Mouse (Mus musculus) CD4-positive naive resting alpha-beta T cell, adult 57 days (primary cell): Measurements from ENCODE around the gene Olfr311. TPM values are rescaled to one million over a fixed set of nuclear protein-coding genes. Genes with fewer than 3 reads are reported as not detected.

Experiments
- total RNA-seq: library from RNA; stranded (reverse); gene quantifications from one replicate; pipeline ENCODE4 v1.2.4, GENCODE M21; 2023

The Olfr311 gene
- not detected for total RNA-seq

DNA sequence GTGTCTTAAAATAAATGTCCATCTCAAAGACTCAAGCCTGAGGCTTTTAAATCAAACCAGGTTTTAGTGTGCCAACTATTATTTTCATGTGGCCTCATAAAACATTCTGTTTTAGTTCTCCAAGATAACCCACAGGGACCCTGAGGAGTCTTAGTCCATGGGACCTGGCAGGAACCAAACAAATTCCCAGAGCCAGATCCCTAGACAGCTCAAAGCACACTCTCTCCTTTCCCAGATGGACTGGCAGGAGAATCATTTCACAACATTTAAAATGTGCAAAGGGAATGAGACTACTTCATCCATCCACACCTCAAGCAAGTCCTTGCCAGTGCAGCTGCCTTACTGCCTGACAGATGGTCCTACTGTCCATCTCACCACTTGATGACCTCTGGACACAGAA, at the start of gene Olfr311:
TSS of gene Olfr311 (plus strand) at position 301 of the 400 bp plus-strand sequence.

DNA sequence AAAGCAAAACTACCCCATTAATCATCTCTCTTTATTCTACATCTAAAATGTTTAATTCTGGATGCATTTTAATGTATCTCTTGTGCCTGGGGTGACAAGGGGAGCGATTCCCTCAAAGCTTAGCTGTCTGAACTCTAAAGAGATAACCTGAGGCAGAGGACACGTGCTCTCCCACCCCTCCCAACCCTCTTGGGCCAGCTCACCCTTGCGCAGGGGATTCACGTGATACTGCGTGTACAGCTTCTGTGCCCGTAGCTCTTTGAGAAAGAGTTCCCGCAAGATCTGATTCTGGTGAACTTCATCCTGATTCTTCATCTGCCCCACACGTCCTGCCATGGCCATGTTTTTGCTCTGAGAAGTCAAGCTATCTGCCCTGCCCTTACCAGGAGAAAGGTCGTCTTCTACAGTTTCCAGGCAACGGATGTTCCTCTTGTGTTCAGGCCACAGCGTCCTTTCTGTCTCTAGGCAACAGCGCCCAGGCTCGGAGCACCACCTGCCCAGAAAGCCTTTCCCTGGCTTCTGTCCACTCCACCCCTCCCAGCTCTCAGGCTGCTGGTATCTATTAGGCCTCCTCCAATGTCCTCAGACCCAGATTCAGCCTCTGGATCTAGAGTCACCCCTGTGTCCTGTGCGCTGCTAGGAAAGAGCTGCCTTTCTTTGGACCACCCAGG, 37.4 kb upstream of the Olfr311 start, which contains the start of gene Fam183b:
TSS of gene Fam183b (minus strand) at position 403 of the 671 bp plus-strand sequence.

DNA sequence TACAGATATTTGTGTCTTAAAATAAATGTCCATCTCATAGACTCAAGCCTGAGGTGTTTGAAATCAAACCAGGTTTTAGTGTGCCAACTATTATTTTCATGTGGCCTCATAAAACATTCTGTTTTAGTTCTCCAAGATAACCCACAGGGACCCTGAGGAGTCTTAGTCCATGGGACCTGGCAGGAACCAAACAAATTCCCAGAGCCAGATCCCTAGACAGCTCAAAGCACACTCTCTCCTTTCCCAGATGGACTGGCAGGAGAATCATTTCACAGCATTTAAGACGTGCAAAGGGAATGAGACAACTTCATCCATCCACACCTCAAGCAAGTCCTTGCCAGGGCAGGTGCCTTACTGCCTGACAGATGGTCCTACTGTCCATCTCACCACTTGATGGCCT, 24.4 kb upstream of the Olfr311 start, which contains the start of gene Olfr313:
TSS of gene Olfr313 (plus strand) at position 301 of the 400 bp plus-strand sequence.

DNA sequence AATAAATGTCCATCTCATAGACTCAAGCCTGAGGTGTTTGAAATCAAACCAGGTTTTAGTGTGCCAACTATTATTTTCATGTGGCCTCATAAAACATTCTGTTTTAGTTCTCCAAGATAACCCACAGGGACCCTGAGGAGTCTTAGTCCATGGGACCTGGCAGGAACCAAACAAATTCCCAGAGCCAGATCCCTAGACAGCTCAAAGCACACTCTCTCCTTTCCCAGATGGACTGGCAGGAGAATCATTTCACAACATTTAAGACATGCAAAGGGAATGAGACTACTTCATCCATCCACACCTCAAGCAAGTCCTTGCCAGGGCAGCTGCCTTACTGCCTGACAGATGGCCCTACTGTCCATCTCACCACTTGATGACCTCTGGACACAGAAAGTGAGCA, 10.1 kb upstream of the Olfr311 start, which contains the start of gene Olfr312:
TSS of gene Olfr312 (plus strand) at position 301 of the 400 bp plus-strand sequence.

DNA sequence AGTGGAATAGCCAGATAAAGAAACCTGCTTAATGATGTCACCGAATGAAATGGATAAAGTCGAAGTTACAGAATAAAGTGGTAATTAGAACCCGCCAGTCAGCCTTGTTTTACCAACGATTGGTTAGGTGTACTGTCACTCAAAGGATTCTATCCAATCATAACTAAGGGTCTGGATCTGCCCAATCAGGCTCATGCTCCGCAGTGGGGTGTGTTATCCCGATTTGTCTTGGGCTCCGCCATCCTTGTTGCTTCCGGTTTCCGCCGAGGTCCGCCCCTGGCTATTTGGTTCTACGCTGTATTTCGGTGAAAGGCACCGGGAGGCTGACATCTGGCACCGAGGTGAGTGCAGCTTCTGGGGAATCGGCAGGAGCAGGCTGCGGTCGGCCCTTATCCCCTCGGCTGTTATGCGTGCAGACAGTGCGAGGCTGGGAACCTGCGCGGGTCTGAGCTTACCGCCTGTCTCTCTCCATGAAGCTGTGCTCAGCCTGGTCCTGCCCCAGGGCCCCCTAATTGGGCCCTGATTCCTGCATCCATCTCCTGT, 7.9 kb downstream of the Olfr311 start, which contains the start of gene Gm12258:
TSS of gene Gm12258 (plus strand) at position 240 of the 543 bp plus-strand sequence.

DNA sequence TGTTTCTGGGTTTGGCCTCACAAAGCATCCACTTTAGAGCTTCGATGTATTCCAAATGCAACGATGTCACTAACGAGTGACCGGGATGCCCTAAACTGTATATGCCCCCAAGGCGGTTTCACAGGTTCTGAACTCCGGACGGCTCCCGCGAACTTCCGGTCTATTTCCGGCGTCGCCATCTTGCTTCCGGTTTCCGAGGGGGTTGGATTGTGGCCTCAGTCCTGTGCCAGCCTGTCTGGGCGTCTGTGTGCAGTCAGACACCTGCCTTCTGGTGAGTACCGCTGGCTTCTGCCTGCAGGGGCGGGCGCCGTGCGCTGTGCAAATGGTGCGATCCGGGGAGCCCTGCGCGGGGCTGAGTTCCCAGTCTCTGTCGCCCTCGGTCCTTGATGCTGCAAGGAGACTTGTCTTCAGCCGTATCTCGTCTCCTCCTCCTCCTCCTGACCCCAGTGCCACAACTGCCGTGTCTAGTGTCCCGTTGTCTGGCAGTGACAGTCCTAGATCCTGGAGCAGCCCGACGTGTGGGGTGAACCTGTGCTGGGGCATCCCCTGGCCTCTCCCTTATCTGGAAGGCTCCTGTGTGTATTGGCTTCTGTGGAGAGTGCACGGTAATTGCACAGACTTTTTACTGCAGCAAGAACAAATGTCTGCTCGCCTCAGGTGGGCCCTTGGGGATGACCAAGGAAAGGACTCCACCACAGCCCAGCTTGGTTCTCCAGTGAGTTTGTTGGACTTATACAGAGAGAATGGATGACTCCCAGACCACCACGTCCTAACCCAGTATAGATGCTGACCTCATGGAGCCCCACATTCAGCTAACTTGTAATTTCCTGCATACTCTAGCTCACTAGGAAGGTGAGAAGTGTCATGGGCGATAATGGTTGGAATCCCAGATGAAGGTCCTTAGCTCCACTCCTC, 28.2 kb downstream of the Olfr311 start, which contains the start of gene 2810021J22Rik:
TSS of gene 2810021J22Rik (plus strand) at position 178 of the 915 bp plus-strand sequence.

Other genes with a start within 250 kb of the Olfr311 start
- gene Olfr324, start 244.1 kb upstream of the Olfr311 start, total RNA-seq = not detected
- not detected for gene 2210407C18Rik, start 223.2 kb upstream of the Olfr311 start, total RNA-seq
- gene Olfr323, start 208.8 kb upstream of the Olfr311 start, total RNA-seq = not detected
- gene Trim58, start 198.8 kb upstream of the Olfr311 start, total RNA-seq = not detected
- not detected for gene Olfr322, start 180.5 kb upstream of the Olfr311 start, total RNA-seq
- not detected for gene Olfr320, start 158.2 kb upstream of the Olfr311 start, total RNA-seq
- not detected for gene Olfr319, start 140.1 kb upstream of the Olfr311 start, total RNA-seq
- gene Olfr318, start 115.2 kb upstream of the Olfr311 start, total RNA-seq = 0.47 TPM
- not detected for gene Olfr317, start 100.0 kb upstream of the Olfr311 start, total RNA-seq
- not detected for gene Olfr316, start 86.5 kb upstream of the Olfr311 start, total RNA-seq
- gene Olfr315, start 66.1 kb upstream of the Olfr311 start, total RNA-seq = not detected
- not detected for gene Olfr314, start 56.3 kb upstream of the Olfr311 start, total RNA-seq
- gene Fam183b, start 37.3 kb upstream of the Olfr311 start, total RNA-seq = not detected
- gene Olfr313, start 24.3 kb upstream of the Olfr311 start, total RNA-seq = not detected
- gene Olfr312, start 10.0 kb upstream of the Olfr311 start, total RNA-seq = not detected
- 9.9 TPM for gene Gm12258, start 7.9 kb downstream of the Olfr311 start, total RNA-seq
- gene 2810021J22Rik, start 28.0 kb downstream of the Olfr311 start, total RNA-seq = 15.7 TPM
- 9.7 TPM for gene Zfp39, start 65.0 kb downstream of the Olfr311 start, total RNA-seq
- gene Btnl10, start 78.7 kb downstream of the Olfr311 start, total RNA-seq = not detected
- gene Rnf187, start 99.7 kb downstream of the Olfr311 start, total RNA-seq = 114 TPM
- gene Hist3h2ba, start 109.7 kb downstream of the Olfr311 start, total RNA-seq = 18.7 TPM
- 45.9 TPM for gene Hist3h2a, start 115.4 kb downstream of the Olfr311 start, total RNA-seq
- 0.33 TPM for gene Trim17, start 115.4 kb downstream of the Olfr311 start, total RNA-seq
- gene Trim11, start 138.8 kb downstream of the Olfr311 start, total RNA-seq = 68.5 TPM